Mouse (Mus musculus) urinary bladder, postnatal 10 days (tissue): ENCODE measurements around the gene Tsnax.
A peak's percentile ranks its signal among the peaks of the same experiment; 100 is the strongest.

ENCODE experiments used
- DNase-seq: peaks from one replicate; pipeline ENCODE4 v3.0.0; 2022; ENCODE audit warnings: low spot score

The Tsnax gene

DNA sequence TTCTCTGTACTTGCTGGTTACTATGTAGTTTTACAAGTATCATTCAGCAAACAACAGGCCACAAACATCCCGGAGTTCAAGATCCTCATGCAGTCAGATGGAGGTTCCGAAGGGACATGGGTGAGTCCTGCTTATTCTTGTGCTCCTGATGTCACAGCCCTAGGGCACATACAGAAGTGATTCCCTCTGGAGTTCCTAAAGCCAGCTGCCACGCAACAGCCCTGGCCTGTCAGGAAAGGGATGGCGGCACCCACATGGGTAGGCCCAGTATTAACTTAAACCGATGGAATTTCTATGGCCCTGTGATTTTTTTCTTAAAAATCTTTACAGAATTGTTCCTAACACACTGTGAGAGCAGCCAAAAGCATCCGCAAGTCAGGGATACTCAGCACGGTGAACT lies 30.6 kb downstream of the Tsnax start:
- no peak for DNase-seq

- no peak for DNase-seq
Observed at GRCm38 (mm10) chr8:125043935-125044334, 31.1 kb downstream of the Tsnax start.

DNA sequence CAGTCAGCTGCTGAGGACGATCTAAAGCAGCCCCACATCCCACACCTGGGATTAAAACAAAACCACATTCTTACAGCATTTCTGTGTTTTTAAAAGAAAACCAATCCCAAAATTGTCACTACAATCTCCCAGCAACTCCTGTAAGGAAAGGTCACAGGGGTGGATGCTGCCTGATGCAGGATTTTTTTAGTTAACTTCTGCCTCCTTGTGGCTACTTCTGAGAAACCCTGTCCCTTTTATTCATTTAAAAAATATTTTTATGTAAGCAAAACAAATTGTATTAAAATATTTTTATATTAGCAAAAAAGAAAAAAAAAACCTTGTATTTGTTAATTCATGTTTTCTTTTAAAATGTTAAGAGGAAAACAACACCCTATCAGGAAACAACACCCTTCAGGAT lies 33.0 kb downstream of the Tsnax start:
- DNase-seq = no peak

DNA sequence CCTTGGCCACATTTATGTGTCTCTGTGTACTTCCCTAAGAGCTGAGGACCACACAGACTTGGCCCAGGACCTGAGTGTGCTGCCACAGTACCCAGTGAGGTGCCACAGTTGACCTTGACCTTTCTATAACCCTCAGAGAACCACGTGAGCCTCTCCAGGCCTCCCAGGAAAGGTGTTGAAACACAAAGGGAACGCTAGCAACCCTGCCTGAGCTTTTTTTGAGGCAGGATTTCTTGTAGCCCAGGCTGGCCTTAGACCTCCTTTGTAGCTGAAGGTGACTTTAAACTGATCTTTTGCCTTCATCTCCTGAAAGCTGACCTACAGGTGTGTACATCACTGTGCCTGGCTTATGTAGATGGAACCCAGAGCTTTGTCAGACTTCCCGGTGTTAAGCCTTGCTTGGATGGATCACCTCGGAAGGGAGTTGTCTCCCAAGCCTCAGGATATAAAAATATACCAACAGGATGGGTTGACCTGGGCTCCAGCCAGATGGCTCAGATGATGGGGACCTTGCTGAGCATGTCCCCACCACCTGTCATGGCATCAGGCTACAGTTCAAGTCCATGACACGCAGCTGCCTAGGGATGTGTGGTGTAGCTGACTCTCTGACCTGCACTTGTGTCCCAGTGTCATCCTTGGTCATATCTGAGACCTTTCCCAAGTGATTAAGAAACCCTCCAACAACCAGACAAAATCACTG lies 36.4 kb downstream of the Tsnax start:
- DNase-seq = no peak

GRCm38 (mm10) chr8:125049826-125050225 lies 37.0 kb downstream of the Tsnax start:
- DNase-seq = no peak

- DNase-seq = peak; percentile 36
Observed at GRCm38 (mm10) chr8:125052026-125052425, 39.2 kb downstream of the Tsnax start.

GRCm38 (mm10) chr8:125053505-125054435 lies 41.0 kb downstream of the Tsnax start, which contains the start of gene Disc1:
Gene Disc1, plus strand, starts transcription at chr8:125054195.
- DNase-seq = no peak

GRCm38 (mm10) chr8:125054436-125054810 lies 41.6 kb downstream of the Tsnax start:
- DNase-seq = no peak

- DNase-seq = no peak
Observed at GRCm38 (mm10) chr8:125060904-125061303, 48.1 kb downstream of the Tsnax start.

GRCm38 (mm10) chr8:125065596-125065995 lies 52.8 kb downstream of the Tsnax start:
- no peak for DNase-seq

GRCm38 (mm10) chr8:125066913-125067595 lies 54.3 kb downstream of the Tsnax start:
- DNase-seq = no peak

DNA sequence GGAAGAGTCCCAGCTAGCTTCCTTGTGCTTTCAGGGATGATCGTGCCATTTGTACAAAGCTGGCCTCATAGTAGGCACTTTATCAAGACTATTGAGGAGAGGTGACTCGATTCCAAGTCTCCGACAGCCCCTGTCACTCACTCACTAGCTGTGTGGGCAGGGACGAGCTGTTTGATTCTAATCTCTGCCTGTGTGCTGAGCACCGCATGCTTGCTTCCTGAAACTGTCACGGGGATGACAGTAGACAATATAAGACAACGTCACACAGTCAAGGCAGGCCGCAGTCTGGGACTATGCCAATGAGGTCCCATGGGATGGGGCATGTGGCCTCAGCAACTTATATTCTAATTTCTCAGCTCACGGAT lies 54.8 kb downstream of the Tsnax start:
- DNase-seq = no peak

DNA sequence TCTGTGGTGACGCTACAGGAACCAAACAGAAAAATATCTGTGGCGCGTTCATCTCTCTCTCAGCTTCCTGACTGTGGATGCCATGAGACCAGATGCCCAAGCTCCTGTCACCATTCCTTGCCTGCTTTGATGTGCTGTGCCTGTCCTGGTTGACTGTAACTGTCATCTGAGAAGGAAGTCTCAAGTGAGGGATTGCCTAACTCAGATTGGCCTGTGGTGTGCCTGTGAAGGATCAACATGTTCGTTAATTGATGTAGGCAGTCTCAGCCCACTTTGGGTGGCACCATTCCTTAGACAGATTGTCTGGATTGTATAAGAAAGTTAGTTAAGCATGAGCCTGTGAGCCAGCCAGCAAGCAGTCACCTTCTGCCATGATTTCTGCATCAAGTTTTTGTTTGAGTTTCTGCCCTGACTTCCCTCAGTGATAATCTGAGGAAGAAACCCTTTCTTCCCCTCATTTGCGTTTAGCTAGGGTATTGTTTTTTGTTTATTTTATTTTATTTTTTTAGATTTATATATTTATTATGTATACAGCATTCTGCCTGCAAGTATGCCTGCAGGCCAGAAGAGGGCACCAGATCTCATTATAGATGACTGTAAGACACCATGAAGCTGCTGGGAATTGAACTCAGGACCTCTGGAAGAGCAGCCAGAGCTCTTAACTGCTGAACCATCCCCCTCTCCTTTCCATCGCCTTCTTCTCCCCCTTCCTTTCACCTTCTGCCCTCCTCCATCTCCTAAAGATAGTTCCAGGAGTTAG lies 55.5 kb downstream of the Tsnax start:
- DNase-seq = no peak

GRCm38 (mm10) chr8:125069304-125069703 lies 56.5 kb downstream of the Tsnax start:
- DNase-seq = no peak

- DNase-seq = no peak
Observed at GRCm38 (mm10) chr8:125069733-125070132, 56.9 kb downstream of the Tsnax start.

- DNase-seq = no peak
Observed at GRCm38 (mm10) chr8:125074141-125074540, 61.3 kb downstream of the Tsnax start.

DNA sequence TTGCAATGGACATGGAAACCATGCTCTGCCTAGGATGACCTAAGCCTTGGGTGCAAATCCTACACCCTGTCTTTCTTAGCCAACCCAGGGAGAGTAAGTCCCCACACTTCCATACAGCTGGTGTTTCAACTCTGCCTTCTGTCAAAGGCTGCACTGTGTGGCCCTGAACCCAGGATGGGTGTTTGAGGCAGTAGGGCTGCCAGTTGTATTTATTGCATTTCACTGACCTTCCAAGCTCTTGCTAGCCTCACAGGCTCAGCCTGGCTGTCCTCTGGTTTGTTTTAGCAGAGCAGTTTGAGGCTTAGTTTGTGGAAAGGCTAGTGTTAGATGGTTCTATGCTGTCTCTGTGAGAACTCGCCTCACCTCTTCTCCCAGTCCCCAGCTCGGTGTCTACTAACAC lies 61.8 kb downstream of the Tsnax start:
- DNase-seq = no peak

DNA sequence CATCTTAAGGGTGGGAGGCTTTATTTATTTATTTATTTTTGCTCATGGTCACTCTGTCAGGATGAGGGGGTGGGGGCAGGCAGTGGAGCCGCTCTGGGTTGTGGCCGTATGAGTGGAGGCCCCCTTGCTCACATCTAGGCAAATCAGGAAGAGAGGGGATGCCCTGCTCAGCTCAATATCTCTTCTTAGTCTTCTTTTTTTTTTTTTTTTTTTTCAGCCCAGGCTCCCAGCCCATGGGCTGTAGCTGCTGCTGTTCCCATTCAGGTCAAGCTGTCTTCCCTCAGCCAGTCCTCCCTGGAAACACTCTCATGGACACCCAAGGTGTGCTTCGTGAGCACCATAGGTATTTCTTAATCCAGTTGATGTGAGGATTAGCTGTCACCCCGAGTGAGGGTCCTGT lies 62.6 kb downstream of the Tsnax start:
- DNase-seq = no peak

DNA sequence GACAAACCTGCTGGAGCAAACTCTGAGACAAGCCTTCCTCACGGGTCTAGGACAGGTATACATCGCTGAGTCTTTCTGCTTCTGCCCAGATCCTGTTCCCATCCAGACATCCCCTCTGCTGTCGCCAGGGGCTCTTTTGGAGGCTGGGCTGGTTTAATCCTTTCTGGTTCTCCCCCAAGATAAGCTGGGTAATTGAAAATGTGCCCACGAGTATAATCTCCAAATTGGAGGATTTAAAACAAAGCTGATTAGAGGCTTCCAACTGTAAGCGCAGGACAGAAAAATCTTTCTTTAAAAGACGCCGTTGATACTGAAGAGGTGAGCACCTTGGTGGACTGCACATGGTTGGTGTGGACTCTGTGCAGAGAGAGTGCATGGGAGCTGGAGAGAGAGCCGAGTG lies 64.5 kb downstream of the Tsnax start:
- DNase-seq = no peak

- DNase-seq = no peak
Observed at GRCm38 (mm10) chr8:125078771-125079384, 66.1 kb downstream of the Tsnax start.
